Mouse (Mus musculus) liver, embryonic 14.5 days (tissue): Measurements from ENCODE around the gene Tmem51.

Source experiments
- CTCF ChIP-seq: IDR thresholded peaks from 2 replicates; pipeline ENCODE4 v1.5.1; 2016; ENCODE audit warnings: antibody characterized with exemption, low read depth, control low read depth
- EP300 ChIP-seq: IDR thresholded peaks from 2 replicates; pipeline ENCODE4 v1.6.1; 2016; ENCODE audit warnings: antibody characterized with exemption, low read depth

GRCm38 (mm10) chr4:142054580-142054979, 29.5 kb downstream of the Tmem51 start:
- TF ChIP-seq CTCF (no peak), EP300 (no peak)
